Mouse (Mus musculus): ENCODE measurements at regions not wholly inside any gene's neighbourhood (a gene's known extent, or its start where the extent isn't known, plus 50 kb on each side); places are given as distances from the start of the nearest gene placed in this dataset.

GRCm38 (mm10) chr3:3746542-3746941 is 2004.1 kb upstream of the Gm8797 start:
- H3K79me2 ChIP-seq (ENCODE audit: control insufficient read depth, insufficient read depth, low read length), result no peaks in the 10 kb centered on the region
- DNase-seq (ENCODE audit: extremely low read depth, low read depth, low spot score), result no peak
- no peaks in the 10 kb centered on the region for H3K27me3 ChIP-seq (ENCODE audit: control insufficient read depth, insufficient read depth, low read length)
- no peak overlapping the region for H3K27ac ChIP-seq (replicated peaks; ENCODE audit: insufficient read depth, low read depth, low read length)
- no peak for TF ChIP-seq CTCF (IDR thresholded peaks at IDR 0.05; ENCODE audit: low read depth, low read length)
- no peak for TF ChIP-seq POLR2A (IDR thresholded peaks at IDR 0.05; ENCODE audit: extremely low read depth, insufficient read depth, low read length)
- no peaks in the 10 kb centered on the region for H3K36me3 ChIP-seq (ENCODE audit: control insufficient read depth, insufficient read depth, low read length)
- no peak overlapping the region for H3K9ac ChIP-seq (ENCODE audit: low read depth, low read length)
- H3K4me1 ChIP-seq (ENCODE audit: control insufficient read depth, insufficient read depth, low read length), result no peaks in the 10 kb centered on the region
- H3K4me3 ChIP-seq (ENCODE audit: insufficient read depth, low read depth, low read length), result no peak overlapping the region

GRCm38 (mm10) chr3:3751596-3752251 is 1998.9 kb upstream of the Gm8797 start:
- no peaks in the 10 kb centered on the region for H3K4me1 ChIP-seq (ENCODE audit: control insufficient read depth, insufficient read depth, low read length)
- DNase-seq (ENCODE audit: extremely low read depth, low read depth, low spot score), result peak; percentile 14
- H3K4me3 ChIP-seq (ENCODE audit: insufficient read depth, low read depth, low read length), result no peak overlapping the region
- 0 out of 2 replicates have a peak, but pooled peaks have one; percentile 7 for TF ChIP-seq CTCF (IDR thresholded peaks at IDR 0.05; ENCODE audit: low read depth, low read length)
- TF ChIP-seq POLR2A (IDR thresholded peaks at IDR 0.05; ENCODE audit: extremely low read depth, insufficient read depth, low read length), result no peak
- no peaks in the 10 kb centered on the region for H3K27me3 ChIP-seq (ENCODE audit: control insufficient read depth, insufficient read depth, low read length)
- 5% methylated on average over 5 of the region's 5 CpGs for WGBS
- H3K27ac ChIP-seq (replicated peaks; ENCODE audit: insufficient read depth, low read depth, low read length), result no peak overlapping the region
- H3K36me3 ChIP-seq (ENCODE audit: control insufficient read depth, insufficient read depth, low read length), result no peaks in the 10 kb centered on the region
- no peaks in the 10 kb centered on the region for H3K79me2 ChIP-seq (ENCODE audit: control insufficient read depth, insufficient read depth, low read length)
- H3K9ac ChIP-seq (ENCODE audit: low read depth, low read length), result no peak overlapping the region

- H3K27ac ChIP-seq (replicated peaks; ENCODE audit: insufficient read depth, low read depth, low read length), result no peak overlapping the region
- H3K79me2 ChIP-seq (ENCODE audit: control insufficient read depth, insufficient read depth, low read length), result no peaks in the 10 kb centered on the region
- H3K27me3 ChIP-seq (ENCODE audit: control insufficient read depth, insufficient read depth, low read length), result no peaks in the 10 kb centered on the region
- no peak overlapping the region for H3K9ac ChIP-seq (ENCODE audit: low read depth, low read length)
- H3K4me3 ChIP-seq (ENCODE audit: insufficient read depth, low read depth, low read length), result no peak overlapping the region
- DNase-seq (ENCODE audit: extremely low read depth, low read depth, low spot score), result no peak
- no peaks in the 10 kb centered on the region for H3K36me3 ChIP-seq (ENCODE audit: control insufficient read depth, insufficient read depth, low read length)
- TF ChIP-seq POLR2A (IDR thresholded peaks at IDR 0.05; ENCODE audit: extremely low read depth, insufficient read depth, low read length) (no peak), CTCF (IDR thresholded peaks at IDR 0.05; ENCODE audit: low read depth, low read length) (no peak)
- 16% methylated on average over 1 of the region's 1 CpGs for WGBS
- no peaks in the 10 kb centered on the region for H3K4me1 ChIP-seq (ENCODE audit: control insufficient read depth, insufficient read depth, low read length)
These were observed 1989.3 kb upstream of the Gm8797 start for GRCm38 (mm10) chr3:3761346-3761745.

GRCm38 (mm10) chr3:3784200-3784599 is 1966.4 kb upstream of the Gm8797 start:
- H3K9ac ChIP-seq (ENCODE audit: low read depth, low read length), result no peak overlapping the region
- no peaks in the 10 kb centered on the region for H3K4me1 ChIP-seq (ENCODE audit: control insufficient read depth, insufficient read depth, low read length)
- no peak overlapping the region for H3K4me3 ChIP-seq (ENCODE audit: insufficient read depth, low read depth, low read length)
- 74% methylated on average over 3 of the region's 3 CpGs for WGBS
- H3K27ac ChIP-seq (replicated peaks; ENCODE audit: insufficient read depth, low read depth, low read length), result no peak overlapping the region
- H3K36me3 ChIP-seq (ENCODE audit: control insufficient read depth, insufficient read depth, low read length), result no peaks in the 10 kb centered on the region
- no peaks in the 10 kb centered on the region for H3K27me3 ChIP-seq (ENCODE audit: control insufficient read depth, insufficient read depth, low read length)
- DNase-seq (ENCODE audit: extremely low read depth, low read depth, low spot score), result no peak
- no peak for TF ChIP-seq POLR2A (IDR thresholded peaks at IDR 0.05; ENCODE audit: extremely low read depth, insufficient read depth, low read length)
- no peaks in the 10 kb centered on the region for H3K79me2 ChIP-seq (ENCODE audit: control insufficient read depth, insufficient read depth, low read length)

GRCm38 (mm10) chr3:3786039-3786438 is 1964.6 kb upstream of the Gm8797 start:
- Histone ChIP-seq H3K36me3 (ENCODE audit: control insufficient read depth, insufficient read depth, low read length) (no peaks in the 10 kb centered on the region), H3K27me3 (ENCODE audit: control insufficient read depth, insufficient read depth, low read length) (no peaks in the 10 kb centered on the region), H3K27ac (replicated peaks; ENCODE audit: insufficient read depth, low read depth, low read length) (no peak overlapping the region), H3K4me1 (ENCODE audit: control insufficient read depth, insufficient read depth, low read length) (no peaks in the 10 kb centered on the region), H3K4me3 (ENCODE audit: insufficient read depth, low read depth, low read length) (no peak overlapping the region), H3K79me2 (ENCODE audit: control insufficient read depth, insufficient read depth, low read length) (no peaks in the 10 kb centered on the region), H3K9ac (ENCODE audit: low read depth, low read length) (no peak overlapping the region)
- WGBS, result 44% methylated on average over 2 of the region's 2 CpGs
- TF ChIP-seq CTCF (IDR thresholded peaks at IDR 0.05; ENCODE audit: low read depth, low read length) (no peak), POLR2A (IDR thresholded peaks at IDR 0.05; ENCODE audit: extremely low read depth, insufficient read depth, low read length) (no peak)
- no peak for DNase-seq (ENCODE audit: extremely low read depth, low read depth, low spot score)

GRCm38 (mm10) chr3:3807821-3808220 is 1942.8 kb upstream of the Gm8797 start:
- WGBS, result 58% methylated on average over 1 of the region's 1 CpGs

More at GRCm38 (mm10) chr3:3807821-3808220, 1942.8 kb upstream of the Gm8797 start:
- Histone ChIP-seq H3K27ac (replicated peaks; ENCODE audit: insufficient read depth, low read depth, low read length) (no peak overlapping the region), H3K79me2 (ENCODE audit: control insufficient read depth, insufficient read depth, low read length) (no peaks in the 10 kb centered on the region), H3K36me3 (ENCODE audit: control insufficient read depth, insufficient read depth, low read length) (no peaks in the 10 kb centered on the region), H3K27me3 (ENCODE audit: control insufficient read depth, insufficient read depth, low read length) (no peaks in the 10 kb centered on the region), H3K4me3 (ENCODE audit: insufficient read depth, low read depth, low read length) (no peak overlapping the region), H3K9ac (ENCODE audit: low read depth, low read length) (no peak overlapping the region), H3K4me1 (ENCODE audit: control insufficient read depth, insufficient read depth, low read length) (no peaks in the 10 kb centered on the region)
- DNase-seq (ENCODE audit: extremely low read depth, low read depth, low spot score), result no peak
- TF ChIP-seq CTCF (IDR thresholded peaks at IDR 0.05; ENCODE audit: low read depth, low read length) (no peak), POLR2A (IDR thresholded peaks at IDR 0.05; ENCODE audit: extremely low read depth, insufficient read depth, low read length) (no peak)

Data from liver, adult 2 months (tissue).